25 mouse cellular contexts compared by ENCODE assay signal in the genomic region with DNA sequence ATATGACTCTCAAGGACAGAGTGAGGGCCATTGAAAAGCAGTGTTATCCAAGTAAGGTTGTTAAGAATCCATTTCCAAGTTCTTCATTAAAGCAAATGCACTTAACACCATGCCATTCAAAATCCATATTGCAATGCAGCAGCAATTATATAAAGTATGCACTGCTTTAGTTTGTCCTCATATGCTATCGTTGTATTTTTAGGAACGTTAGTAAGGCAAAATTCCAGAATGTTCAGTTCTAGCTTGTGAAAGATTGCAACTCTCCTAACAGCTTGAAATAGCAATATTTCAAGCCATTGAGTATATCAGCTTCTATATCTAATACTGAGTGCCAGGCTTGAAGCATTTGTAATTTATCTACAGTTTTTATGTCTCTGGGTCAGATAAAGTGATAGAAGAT.
"Had no signal": no experiment of that assay in that cellular context is flagged by ENCODE, and none has a peak within 500 bp of the region (broad histone marks: within the 10 kb centered on the region; RNA-seq: fewer than 3 reads in every experiment).

No protein-coding gene starts in this region.

- H3K4me3 ChIP-seq: heart, embryonic 10.5 days; heart, embryonic 12.5 days; hindbrain, embryonic 10.5 days; hindbrain, embryonic 12.5 days; intestine, embryonic 15.5 days; layer of hippocampus, adult 2 months; limb, embryonic 13.5 days; limb, embryonic 15.5 days; liver, embryonic 12.5 days had no signal

- ATAC-seq: hindbrain, embryonic 16.5 days; inflammation-experienced regulatory T-cells, adult 6 months; intestine, embryonic 15.5 days; intestine, postnatal 0 days; liver, embryonic 12.5 days had no signal

- H3K27me3 ChIP-seq: heart, embryonic 12.5 days; hindbrain, embryonic 12.5 days; intestine, embryonic 15.5 days; limb, embryonic 13.5 days; limb, embryonic 15.5 days; liver, embryonic 12.5 days had no signal

- DNase-seq: gastrocnemius, postnatal 10 days; gastrocnemius, postnatal 25 days; heart, adult 18-20 months; heart, postnatal 10 days; heart, postnatal 4 days; kidney, adult 18-20 months; kidney, adult 8-10 months; kidney, postnatal 10 days; kidney, postnatal 25 days; kidney, postnatal 4 days; left cerebral cortex, postnatal 4 days had no signal

- H3K9ac ChIP-seq: heart, embryonic 12.5 days; hindbrain, embryonic 12.5 days; hindbrain, embryonic 14.5 days; intestine, embryonic 15.5 days; limb, embryonic 13.5 days; limb, embryonic 15.5 days; liver, embryonic 12.5 days; liver, embryonic 14.5 days had no signal

- H3K9me3 ChIP-seq: heart, embryonic 10.5 days; heart, embryonic 12.5 days; hindbrain, embryonic 10.5 days; hindbrain, embryonic 12.5 days; intestine, embryonic 15.5 days; limb, embryonic 13.5 days; limb, embryonic 15.5 days; liver, embryonic 12.5 days had no signal

- H3K4me2 ChIP-seq: heart, embryonic 12.5 days; hindbrain, embryonic 12.5 days; hindbrain, embryonic 14.5 days; intestine, embryonic 15.5 days; limb, embryonic 13.5 days; limb, embryonic 15.5 days; liver, embryonic 12.5 days had no signal

- H3K27ac ChIP-seq: heart, embryonic 10.5 days; hindbrain, embryonic 10.5 days; hindbrain, embryonic 12.5 days; hindbrain, embryonic 14.5 days; intestine, embryonic 15.5 days; layer of hippocampus, adult 2 months; limb, embryonic 13.5 days; limb, embryonic 15.5 days; liver, embryonic 12.5 days; liver, embryonic 14.5 days had no signal

- H3K4me1 ChIP-seq: heart, embryonic 10.5 days; heart, embryonic 12.5 days; hindbrain, embryonic 10.5 days; hindbrain, embryonic 12.5 days; intestine, embryonic 15.5 days; limb, embryonic 13.5 days; limb, embryonic 15.5 days; liver, embryonic 12.5 days had no signal

- H3K36me3 ChIP-seq: heart, embryonic 10.5 days; heart, embryonic 12.5 days; hindbrain, embryonic 10.5 days; hindbrain, embryonic 12.5 days; intestine, embryonic 15.5 days; limb, embryonic 13.5 days; limb, embryonic 15.5 days; liver, embryonic 12.5 days had no signal
